Mouse (Mus musculus) layer of hippocampus, postnatal 36 days (tissue): ENCODE measurements around the gene Gm20605. TPM values are rescaled to one million over a fixed set of nuclear protein-coding genes. Genes with fewer than 3 reads are reported as not detected.
"Not testable (repeated sequence)": the region's sequence is repeated elsewhere in the genome, so short reads cannot be mapped to it uniquely, and the experiment has no call there.

Experiments
- DNase-seq, 2 experiments: peaks; one replicate each; pipeline ENCODE4 v3.0.0; 2022
- total RNA-seq, 2 experiments: library from RNA; stranded (reverse); gene quantifications; 2 replicates each; pipeline ENCODE4 v1.2.3; 2021

The Gm20605 gene
- total RNA-seq, 2 experiments from 2014 or later = 18.6 to 23.9 TPM

- DNase-seq = no peak
Observed at GRCm38 (mm10) chr5:137613550-137613949, 15.4 kb upstream of the Gm20605 start, which contains the start of gene Pcolce. TSS of gene Pcolce (minus strand) at chr5:137613784.

GRCm38 (mm10) chr5:137614921-137615320, 14.1 kb upstream of the Gm20605 start:
- DNase-seq = not testable (repeated sequence)

- DNase-seq = no peak
Observed at GRCm38 (mm10) chr5:137615347-137615746, 13.6 kb upstream of the Gm20605 start.

- no peak for DNase-seq
Observed at GRCm38 (mm10) chr5:137623937-137624530, 4.9 kb upstream of the Gm20605 start.

- no peak for DNase-seq
Observed at GRCm38 (mm10) chr5:137627991-137628390, 984 bp upstream of the Gm20605 start.

- no peak for DNase-seq
Observed at GRCm38 (mm10) chr5:137629306-137629721, 339 bp downstream of the Gm20605 start.

- DNase-seq = no peak
Observed at GRCm38 (mm10) chr5:137629906-137630545, 1.1 kb downstream of the Gm20605 start.

GRCm38 (mm10) chr5:137630602-137631001, 1.6 kb downstream of the Gm20605 start:
- DNase-seq = no peak

GRCm38 (mm10) chr5:137631171-137631570, 2.2 kb downstream of the Gm20605 start:
- peak; percentile 31 to 45 for DNase-seq

GRCm38 (mm10) chr5:137631591-137631990, 2.6 kb downstream of the Gm20605 start:
- DNase-seq = no peak

GRCm38 (mm10) chr5:137633397-137634084, 4.6 kb downstream of the Gm20605 start:
- no peak for DNase-seq

- DNase-seq = no peak
Observed at GRCm38 (mm10) chr5:137639472-137639871, 10.5 kb downstream of the Gm20605 start.

GRCm38 (mm10) chr5:137641054-137641453, 12.1 kb downstream of the Gm20605 start, which contains the start of gene Sap25:
TSS of gene Sap25 (plus strand) at chr5:137641334.
- DNase-seq = no peak

GRCm38 (mm10) chr5:137642886-137643285, 13.9 kb downstream of the Gm20605 start:
- DNase-seq = no peak

- DNase-seq = no peak
Observed at GRCm38 (mm10) chr5:137644484-137644883, 15.5 kb downstream of the Gm20605 start.

- DNase-seq = no peak
Observed at GRCm38 (mm10) chr5:137645091-137645651, 16.2 kb downstream of the Gm20605 start.

- no peak for DNase-seq
Observed at GRCm38 (mm10) chr5:137645652-137646091, 16.7 kb downstream of the Gm20605 start, which contains the start of gene Irs3. TSS of gene Irs3 (minus strand) at chr5:137645714.

GRCm38 (mm10) chr5:137647827-137648601, 19.0 kb downstream of the Gm20605 start:
- DNase-seq = no peak

GRCm38 (mm10) chr5:137649251-137649650, 20.3 kb downstream of the Gm20605 start:
- DNase-seq = no peak

- no peak for DNase-seq
Observed at GRCm38 (mm10) chr5:137649669-137650571, 20.9 kb downstream of the Gm20605 start.

- DNase-seq = peak in 1 of 2 experiments; percentile 44
Observed at GRCm38 (mm10) chr5:137652474-137652873, 23.5 kb downstream of the Gm20605 start.
